ENCODE assay signal across 17 mouse cellular contexts in genomic region chr7:102016936-102017335, GRCm38 (mm10). TPM values are rescaled to one million over a fixed set of nuclear protein-coding genes. Genes with fewer than 3 reads are reported as not detected.
DNase-seq lines count a peak whose midpoint lies in the region; ATAC-seq and TF ChIP-seq lines count a peak whose summit lies in the region.
"Had no signal": no experiment of that assay in that cellular context is flagged by ENCODE, and none has a peak within 500 bp of the region (broad histone marks: within the 10 kb centered on the region; RNA-seq: fewer than 3 reads in every experiment).

No protein-coding gene starts in this region.

- no peak overlapping the region; the same call in 1 of the 2 replicates for H3K4me3 ChIP-seq in left cerebral cortex, adult 2 months
- peak overlapping the region; percentile 50; the same call in 1 of the 2 replicates for H3K4me3 ChIP-seq in G1E (ENCODE audit: low read depth, low read length)
- H3K4me3 ChIP-seq in liver, postnatal 0 days (ENCODE audit: low read depth, low read length): peak overlapping the region; percentile 31

- H3K4me1 ChIP-seq in G1E (ENCODE audit: insufficient read depth, low read depth, low read length): peaks cover 21% of the 10 kb centered on the region
- H3K4me1 ChIP-seq in liver, postnatal 0 days (ENCODE audit: insufficient read depth): peaks cover 13% of the 10 kb centered on the region

- ATAC-seq in G1E (ENCODE audit: extremely low read depth, insufficient number of reproducible peaks, low FRiP score, poor library complexity, severe bottlenecking): no peak
- no peak for ATAC-seq in liver, postnatal 0 days
- ATAC-seq: forebrain, embryonic 16.5 days had no signal

- H3K9me3 ChIP-seq in G1E (replicated peaks): no peaks in the 10 kb centered on the region
- H3K9me3 ChIP-seq in liver, postnatal 0 days (ENCODE audit: low read length): no peaks in the 10 kb centered on the region

- no peak for TF ChIP-seq CTCF in left cerebral cortex, adult 2 months (IDR thresholded peaks at IDR 0.05)
- no peak for TF ChIP-seq CTCF in G1E (IDR thresholded peaks at IDR 0.05; ENCODE audit: low read depth, low read length)
- no peak for TF ChIP-seq CTCF in liver, postnatal 0 days (IDR thresholded peaks at IDR 0.05; ENCODE audit: low read depth)

- no peak for TF ChIP-seq EP300 in liver, postnatal 0 days (IDR thresholded peaks at IDR 0.05; ENCODE audit: low read depth)

- WGBS in liver, postnatal 0 days (ENCODE audit: insufficient replicate concordance): 83% methylated on average over 4 of the region's 4 CpGs

- peaks cover 92% of the 10 kb centered on the region for H3K36me3 ChIP-seq in G1E (replicated peaks)
- peaks cover 63% of the 10 kb centered on the region for H3K36me3 ChIP-seq in liver, postnatal 0 days (replicated peaks; ENCODE audit: insufficient read depth, low read length)

- peak overlapping the region; percentile 28 for H3K9ac ChIP-seq in liver, postnatal 0 days (replicated peaks)

- H3K27me3 ChIP-seq in G1E (ENCODE audit: insufficient read depth, low read length): no peaks in the 10 kb centered on the region
- no peaks in the 10 kb centered on the region for H3K27me3 ChIP-seq in liver, postnatal 0 days (ENCODE audit: insufficient read depth, low read length)

- intact Hi-C loops in heart, postnatal 14 days (cut with DNase I): no loop called here
- intact Hi-C loops in left cerebral cortex, adult 2 months (cut with DNase I): no loop called here

- H3K4me2 ChIP-seq in liver, postnatal 0 days (ENCODE audit: low read depth, low read length): peak overlapping the region; percentile 66

- DNase-seq in heart, adult 11 months: peak; percentile 92
- no peak for DNase-seq in heart, postnatal 14 days
- DNase-seq in left cerebral cortex, adult 2 months (ENCODE audit: extremely low spot score in 1 of 2, low spot score in 2 of 2): no peak
- no peak for DNase-seq in left cerebral cortex, adult 9 months (ENCODE audit: low spot score in 2 of 2)
- DNase-seq in G1E (ENCODE audit: low spot score): no peak
- DNase-seq in liver, postnatal 0 days: no peak
- no peak for DNase-seq in urinary bladder, postnatal 4 days (ENCODE audit: low spot score in 2 of 2)
- no peak for DNase-seq in c-Kit-positive CD71-positive TER-119-positive erythroid progenitor cells, embryonic 14.5 days (ENCODE audit: low spot score)
- DNase-seq: B cell, adult 2 months; cerebellum, adult 18-20 months; embryo, embryonic 11 days; gastrocnemius, postnatal 10 days; kidney, postnatal 10 days; layer of hippocampus, adult 9-11 months; retina, postnatal 1 day; spleen, adult 18-20 months had no signal

- peak overlapping the region; percentile 57 for H3K27ac ChIP-seq in left cerebral cortex, adult 2 months
- peak overlapping the region; percentile 68 for H3K27ac ChIP-seq in liver, postnatal 0 days (ENCODE audit: low read depth)

RNA-seq across cellular contexts. Expression of gene Il18bp, which starts 1.6 kb away (rescaled TPM):
- 1 to 10 TPM; 5.1 to 6.4 TPM for total RNA-seq in heart, postnatal 14 days (2021)
- total RNA-seq in left cerebral cortex, adult 2 months (2021): 10 to 100 TPM in 1 of 2 experiments, 1 to 10 TPM in 1; 8.5 to 10.2 TPM
- total RNA-seq in G1E (2014; fragmentation: Nextera tagmentation) (4.2 and 6.5 TPM in 2 replicates), G1E (2017) (2.5 and 2.7 TPM in 2 replicates)
- 1.8 TPM in 2 replicates for polyA plus RNA-seq in G1E (2012)
- polyA plus RNA-seq in liver, postnatal 0 days (2015; fragmentation: Nextera tagmentation; extraction: Ambion mirVana): 37.7 and 40.6 TPM in 2 replicates

RNA-seq across cellular contexts. Expression of gene Rnf121, which starts 48.3 kb away (rescaled TPM):
- 10 to 100 TPM; 19.8 to 21.5 TPM for total RNA-seq in heart, postnatal 14 days (2021)
- 10 to 100 TPM; 51.1 to 53.9 TPM for total RNA-seq in left cerebral cortex, adult 2 months (2021)
- total RNA-seq in G1E (2014; fragmentation: Nextera tagmentation) (8.6 and 11.8 TPM in 2 replicates), G1E (2017) (10.9 and 11.4 TPM in 2 replicates)
- 1.7 and 2.7 TPM in 2 replicates for polyA plus RNA-seq in G1E (2012)
- polyA plus RNA-seq in liver, postnatal 0 days (2015; fragmentation: Nextera tagmentation; extraction: Ambion mirVana): 8.1 and 10.0 TPM in 2 replicates

RNA-seq across cellular contexts. Expression of gene Xndc1, which starts 48.4 kb away (rescaled TPM):
- total RNA-seq in heart, postnatal 14 days (2021): 10 to 100 TPM in 1 of 2 experiments, 1 to 10 TPM in 1; 8.9 to 10.2 TPM
- 10 to 100 TPM; 25.6 to 28.2 TPM for total RNA-seq in left cerebral cortex, adult 2 months (2021)
- total RNA-seq in G1E (2014; fragmentation: Nextera tagmentation) (29.5 and 45.5 TPM in 2 replicates), G1E (2017) (35.4 and 39.4 TPM in 2 replicates)
- 25.0 and 29.7 TPM in 2 replicates for polyA plus RNA-seq in G1E (2012)
- polyA plus RNA-seq in liver, postnatal 0 days (2015; fragmentation: Nextera tagmentation; extraction: Ambion mirVana): 4.5 and 5.8 TPM in 2 replicates

RNA-seq across cellular contexts. Expression of gene Xntrpc, which starts 48.6 kb away (rescaled TPM):
- total RNA-seq in heart, postnatal 14 days (2021): under 1 TPM; 0.61 to 0.84 TPM
- 1 to 10 TPM; 2.6 to 3.0 TPM for total RNA-seq in left cerebral cortex, adult 2 months (2021)
- total RNA-seq in G1E (2014; fragmentation: Nextera tagmentation) (0.39 and 1.4 TPM in 2 replicates), G1E (2017) (0.44 and 0.46 TPM in 2 replicates)
- polyA plus RNA-seq in G1E (2012): 0.21 and 0.31 TPM in 2 replicates
- 0.15 and 0.20 TPM in 2 replicates for polyA plus RNA-seq in liver, postnatal 0 days (2015; fragmentation: Nextera tagmentation; extraction: Ambion mirVana)
